Mouse (Mus musculus): ENCODE measurements around the gene Upk1a.

DNA sequence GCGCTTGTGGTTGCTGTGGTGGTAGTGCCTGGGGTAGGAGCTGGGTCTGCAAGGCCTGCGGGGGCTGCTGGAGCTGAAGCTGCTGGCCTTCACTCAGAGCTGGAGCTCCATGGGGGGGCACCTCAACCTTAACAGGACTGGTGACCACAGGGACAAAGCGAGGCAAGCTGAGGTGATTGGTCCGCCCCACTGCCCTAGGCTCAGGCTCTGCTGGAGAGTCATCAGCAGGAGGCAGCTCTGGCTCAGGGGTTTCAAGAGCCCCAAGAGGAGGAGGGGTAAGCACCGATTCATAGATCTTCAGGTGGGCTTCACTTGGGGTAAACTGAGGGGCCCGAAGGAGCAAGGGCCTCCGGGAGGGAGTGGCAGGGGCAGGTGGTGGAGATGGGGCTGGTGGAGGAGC is 27.5 kb downstream of the Upk1a start:
- TF ChIP-seq POLR2A (IDR thresholded peaks at IDR 0.05; ENCODE audit: control insufficient read depth in 1 of 2, insufficient read depth in 1 of 2, low read depth in 1 of 2, low read length in 2 of 2, poor library complexity in 1 of 2) (no peak; a peak in 1 of 4 replicates), USF1 (IDR thresholded peaks at IDR 0.05; ENCODE audit: low read depth, low read length) (no peak), CTCF (IDR thresholded peaks at IDR 0.05 in 2 of 3, conservative IDR thresholded peaks at IDR 0.05 in 1 of 3; ENCODE audit: control insufficient read depth in 1 of 3, insufficient read depth in 1 of 3, low read depth in 2 of 3, low read length in 3 of 3, poor library complexity in 1 of 3, severe bottlenecking in 1 of 3) (no peak)

All from MEL (cell line).